Mouse (Mus musculus) large intestine, adult 2 months (tissue): Measurements from ENCODE around the gene Tsc2. TPM values are rescaled to one million over a fixed set of nuclear protein-coding genes. Genes with fewer than 3 reads are reported as not detected.

Experiments used
- DNase-seq: peaks from one replicate; pipeline ENCODE4 v3.0.0-alpha.2; 2012; ENCODE audit warnings: low read depth, low spot score
- WGBS: fragments of 180-500 bp; shearing (Covaris S2); methylation state at CpG from one replicate; pipeline ENCODE4 v1.1.7; 2018; 5-methylcytosine and 5-hydroxymethylcytosine counted together
- polyA plus RNA-seq: library from polyadenylated mRNA; depleted of rRNA; stranded (reverse); fragments of >200 nt; gene quantifications from 2 replicates; pipeline ENCODE4 v1.2.3, GENCODE M21; 2012

Gene Tsc2
- polyA plus RNA-seq, 1 experiment = 84.7 TPM

GRCm38 (mm10) chr17:24628646-24629045 lies 3.8 kb downstream of the Tsc2 start:
- WGBS = 41% methylated on average over 5 of the region's 5 CpGs
- DNase-seq = no peak

- 83% methylated on average over 8 of the region's 8 CpGs for WGBS
- DNase-seq = no peak
Measured at GRCm38 (mm10) chr17:24625472-24625871, 7.0 kb downstream of the Tsc2 start.

- DNase-seq = no peak
Measured at GRCm38 (mm10) chr17:24617561-24618194, 14.8 kb downstream of the Tsc2 start.

GRCm38 (mm10) chr17:24610711-24611110 lies 21.7 kb downstream of the Tsc2 start:
- DNase-seq = no peak
- 60% methylated on average over 2 of the region's 2 CpGs for WGBS

More at GRCm38 (mm10) chr17:24617561-24618194, 14.8 kb downstream of the Tsc2 start:
- 80% methylated on average over 14 of the region's 14 CpGs for WGBS

- DNase-seq = no peak
- WGBS = 93% methylated on average over 8 of the region's 8 CpGs
Measured at GRCm38 (mm10) chr17:24608874-24609273, 23.6 kb downstream of the Tsc2 start.

GRCm38 (mm10) chr17:24608370-24608769 lies 24.1 kb downstream of the Tsc2 start:
- 87% methylated on average over 4 of the region's 4 CpGs for WGBS
- no peak for DNase-seq

GRCm38 (mm10) chr17:24604557-24604956 lies 27.9 kb downstream of the Tsc2 start:
- DNase-seq = no peak
- WGBS = 92% methylated on average over 3 of the region's 3 CpGs

- 89% methylated on average over 8 of the region's 8 CpGs for WGBS
Measured at GRCm38 (mm10) chr17:24603961-24604360, 28.5 kb downstream of the Tsc2 start.

GRCm38 (mm10) chr17:24600502-24600901 lies 31.9 kb downstream of the Tsc2 start:
- 90% methylated on average over 4 of the region's 4 CpGs for WGBS
- no peak for DNase-seq

More at GRCm38 (mm10) chr17:24603961-24604360, 28.5 kb downstream of the Tsc2 start:
- DNase-seq = no peak

- WGBS = 83% methylated on average over 3 of the region's 3 CpGs
- DNase-seq = no peak
Measured at GRCm38 (mm10) chr17:24597989-24598388, 34.4 kb downstream of the Tsc2 start.

- WGBS = 85% methylated on average over 19 of the region's 19 CpGs
- DNase-seq = no peak
Measured at GRCm38 (mm10) chr17:24596471-24597183, 35.8 kb downstream of the Tsc2 start.

- no peak for DNase-seq
- 71% methylated on average over 5 of the region's 5 CpGs for WGBS
Measured at GRCm38 (mm10) chr17:24596073-24596466, 36.4 kb downstream of the Tsc2 start.

GRCm38 (mm10) chr17:24595126-24596072 lies 37.0 kb downstream of the Tsc2 start:
- DNase-seq = no peak
- 69% methylated on average over 17 of the region's 17 CpGs for WGBS

- DNase-seq = no peak
- WGBS = 89% methylated on average over 26 of the region's 26 CpGs
Measured at GRCm38 (mm10) chr17:24593992-24594890, 38.2 kb downstream of the Tsc2 start.

- 82% methylated on average over 5 of the region's 5 CpGs for WGBS
- no peak for DNase-seq
Measured at GRCm38 (mm10) chr17:24593248-24593647, 39.2 kb downstream of the Tsc2 start.

GRCm38 (mm10) chr17:24591695-24592094 lies 40.7 kb downstream of the Tsc2 start:
- DNase-seq = no peak
- WGBS = 97% methylated on average over 5 of the region's 5 CpGs

GRCm38 (mm10) chr17:24590943-24591342 lies 41.5 kb downstream of the Tsc2 start:
- 78% methylated on average over 3 of the region's 3 CpGs for WGBS
- no peak for DNase-seq

- DNase-seq = no peak
- 95% methylated on average over 4 of the region's 4 CpGs for WGBS
Measured at GRCm38 (mm10) chr17:24586532-24586931, 45.9 kb downstream of the Tsc2 start.

- DNase-seq = no peak
- 43% methylated on average over 3 of the region's 3 CpGs for WGBS
Measured at GRCm38 (mm10) chr17:24584520-24584919, 47.9 kb downstream of the Tsc2 start.
